Mouse (Mus musculus) kidney, adult 2 months (tissue): ENCODE results near the gene Rnf121.

Experiments used
- CTCF ChIP-seq: fragments of 200-500 bp; conservative IDR thresholded peaks from 2 replicates; pipeline ENCODE4 v1.5.1; 2011; ENCODE audit warnings: low read depth, mild to moderate bottlenecking, control low read depth, low read length, moderate library complexity, mixed read lengths; ENCODE audit not compliant: insufficient read depth, insufficient read length
- POLR2A ChIP-seq: fragments of 200-500 bp; IDR thresholded peaks from one replicate; pipeline ENCODE4 v1.6.1; 2011; ENCODE audit warnings: low read depth, low read length, control low read depth

- TF ChIP-seq POLR2A, result no peak
- no peak for TF ChIP-seq CTCF
These were observed 82.5 kb downstream of the Rnf121 start for GRCm38 (mm10) chr7:101982735-101983134.
